Mouse (Mus musculus): ENCODE results near the gene Pou2f3. TPM values are rescaled to one million over a fixed set of nuclear protein-coding genes. Genes with fewer than 3 reads are reported as not detected.
A peak's percentile ranks its signal among the peaks of the same experiment; 100 is the strongest.

The Pou2f3 gene
- polyA plus RNA-seq, 1 experiment from 2014 or later = not detected

DNA sequence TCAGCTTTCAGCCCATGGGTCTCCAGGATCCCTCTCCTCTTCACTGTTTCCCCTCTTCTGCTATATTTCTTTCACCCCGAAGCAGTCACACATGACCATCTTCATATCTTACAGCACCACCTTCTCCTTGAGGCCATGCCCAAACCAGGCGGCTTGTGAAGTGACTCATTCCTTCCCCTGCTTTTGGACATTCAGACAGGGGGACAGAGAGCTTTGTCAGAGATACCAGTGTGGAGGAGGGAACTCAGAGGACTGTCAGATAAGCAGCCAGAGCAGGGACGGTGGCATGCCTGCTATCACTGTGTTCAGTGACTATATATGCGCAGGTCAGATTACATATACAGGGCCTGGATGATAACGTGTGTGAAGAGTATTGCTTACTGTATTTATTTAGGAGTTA is 24.3 kb upstream of the Pou2f3 start:
- DNase-seq (ENCODE audit: low spot score) = no peak
- no peak overlapping the region for H3K4me2 ChIP-seq (ENCODE audit: low read depth)
- peaks cover 13% of the 10 kb centered on the region for H3K4me1 ChIP-seq (ENCODE audit: control insufficient read depth, insufficient read depth, low read length)
- no peak overlapping the region for H3K9ac ChIP-seq (ENCODE audit: low read length)
- no peaks in the 10 kb centered on the region for H3K9me3 ChIP-seq (ENCODE audit: control insufficient read depth, low read length)
- H3K27me3 ChIP-seq (ENCODE audit: control insufficient read depth, insufficient read depth, low read length) = peaks cover 9% of the 10 kb centered on the region
- no peak overlapping the region for H3K27ac ChIP-seq (ENCODE audit: low read depth, low read length)
- ATAC-seq (ENCODE audit: insufficient read depth, low FRiP score, low TSS enrichment) = no peak
- WGBS = 83% methylated on average over 5 of the region's 5 CpGs
- no peaks in the 10 kb centered on the region for H3K36me3 ChIP-seq (ENCODE audit: control insufficient read depth, insufficient read depth, low read length)
- no peak overlapping the region for H3K4me3 ChIP-seq (ENCODE audit: low read depth, low read length)

DNA sequence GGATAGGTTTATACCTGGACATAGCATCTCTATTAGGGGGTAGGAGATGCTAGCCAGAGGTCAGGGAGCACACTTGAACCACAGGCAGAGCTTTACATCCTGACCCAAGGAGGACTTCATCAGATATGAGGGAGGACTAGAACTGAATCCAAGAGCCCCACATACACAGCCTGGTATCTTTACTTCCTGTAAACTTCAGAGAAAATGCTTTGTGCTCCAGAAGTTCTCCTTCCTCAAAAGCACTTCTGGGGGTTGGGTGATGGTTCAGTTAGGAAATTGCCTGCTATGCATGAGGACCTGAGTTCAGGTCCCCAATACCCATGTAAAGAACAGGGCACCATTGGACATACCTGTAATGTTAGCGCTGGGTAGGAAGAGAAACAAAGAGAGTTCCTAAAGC is 23.3 kb upstream of the Pou2f3 start:
- Histone ChIP-seq H3K27ac (ENCODE audit: low read depth, low read length) (no peak overlapping the region), H3K27me3 (ENCODE audit: control insufficient read depth, insufficient read depth, low read length) (peaks cover 6% of the 10 kb centered on the region), H3K4me2 (ENCODE audit: low read depth) (no peak overlapping the region), H3K9me3 (ENCODE audit: control insufficient read depth, low read length) (no peaks in the 10 kb centered on the region), H3K4me3 (ENCODE audit: low read depth, low read length) (no peak overlapping the region), H3K4me1 (ENCODE audit: control insufficient read depth, insufficient read depth, low read length) (peaks cover 13% of the 10 kb centered on the region), H3K9ac (ENCODE audit: low read length) (no peak overlapping the region), H3K36me3 (ENCODE audit: control insufficient read depth, insufficient read depth, low read length) (no peaks in the 10 kb centered on the region)
- WGBS = 100% methylated on average over 1 of the region's 1 CpGs
- DNase-seq (ENCODE audit: low spot score) = no peak
- ATAC-seq (ENCODE audit: insufficient read depth, low FRiP score, low TSS enrichment) = no peak

- DNase-seq (ENCODE audit: low spot score) (no peak), ATAC-seq (ENCODE audit: insufficient read depth, low FRiP score, low TSS enrichment) (no peak)
- Histone ChIP-seq H3K4me3 (ENCODE audit: low read depth, low read length) (no peak overlapping the region), H3K9ac (ENCODE audit: low read length) (no peak overlapping the region), H3K36me3 (ENCODE audit: control insufficient read depth, insufficient read depth, low read length) (no peaks in the 10 kb centered on the region), H3K27ac (ENCODE audit: low read depth, low read length) (no peak overlapping the region), H3K4me1 (ENCODE audit: control insufficient read depth, insufficient read depth, low read length) (peaks cover 13% of the 10 kb centered on the region), H3K4me2 (ENCODE audit: low read depth) (no peak overlapping the region), H3K9me3 (ENCODE audit: control insufficient read depth, low read length) (no peaks in the 10 kb centered on the region), H3K27me3 (ENCODE audit: control insufficient read depth, insufficient read depth, low read length) (peaks cover 4% of the 10 kb centered on the region; the same call in 1 of the 2 replicates)
- 75% methylated on average over 5 of the region's 5 CpGs for WGBS
Measured at GRCm38 (mm10) chr9:43233044-43233443, 22.9 kb upstream of the Pou2f3 start.

DNA sequence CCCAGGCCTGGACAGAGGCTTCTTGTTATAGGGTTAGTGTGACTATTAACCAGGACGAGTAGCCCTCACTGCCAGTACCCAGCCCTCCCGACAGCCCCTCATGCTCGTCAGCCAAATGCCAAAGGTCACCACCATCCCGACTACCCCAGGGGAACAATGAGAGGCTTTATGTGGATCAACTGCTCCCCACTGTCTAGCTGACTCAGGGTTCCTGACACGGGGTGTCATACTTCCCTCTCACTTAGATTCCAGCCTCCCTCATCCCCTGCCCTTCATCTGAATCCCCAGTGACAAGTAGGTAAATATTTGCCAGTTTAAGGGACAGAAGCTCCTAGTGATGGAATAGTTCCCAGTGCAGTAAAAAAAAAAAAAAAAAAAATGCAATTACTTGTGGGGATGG is 22.1 kb upstream of the Pou2f3 start:
- H3K27ac ChIP-seq (ENCODE audit: low read depth, low read length) = no peak overlapping the region
- H3K36me3 ChIP-seq (ENCODE audit: control insufficient read depth, insufficient read depth, low read length) = no peaks in the 10 kb centered on the region
- H3K4me3 ChIP-seq (ENCODE audit: low read depth, low read length) = no peak overlapping the region
- ATAC-seq (ENCODE audit: insufficient read depth, low FRiP score, low TSS enrichment) (no peak), DNase-seq (ENCODE audit: low spot score) (no peak)
- no peak overlapping the region for H3K9ac ChIP-seq (ENCODE audit: low read length)
- H3K27me3 ChIP-seq (ENCODE audit: control insufficient read depth, insufficient read depth, low read length) = no peaks in the 10 kb centered on the region
- H3K9me3 ChIP-seq (ENCODE audit: control insufficient read depth, low read length) = no peaks in the 10 kb centered on the region
- 21% methylated on average over 5 of the region's 5 CpGs for WGBS
- no peak overlapping the region for H3K4me2 ChIP-seq (ENCODE audit: low read depth)
- peaks cover 10% of the 10 kb centered on the region for H3K4me1 ChIP-seq (ENCODE audit: control insufficient read depth, insufficient read depth, low read length)

- no peaks in the 10 kb centered on the region for H3K27me3 ChIP-seq (ENCODE audit: control insufficient read depth, insufficient read depth, low read length)
- H3K9me3 ChIP-seq (ENCODE audit: control insufficient read depth, low read length) = no peaks in the 10 kb centered on the region
- H3K36me3 ChIP-seq (ENCODE audit: control insufficient read depth, insufficient read depth, low read length) = no peaks in the 10 kb centered on the region
- H3K4me2 ChIP-seq (ENCODE audit: low read depth) = no peak overlapping the region
- ATAC-seq (ENCODE audit: insufficient read depth, low FRiP score, low TSS enrichment) (no peak), DNase-seq (ENCODE audit: low spot score) (no peak)
- 0 out of 2 replicates have a peak overlapping the region, but pooled peaks have one; percentile 24 for H3K27ac ChIP-seq (ENCODE audit: low read depth, low read length)
- WGBS = 65% methylated on average over 4 of the region's 4 CpGs
- H3K4me1 ChIP-seq (ENCODE audit: control insufficient read depth, insufficient read depth, low read length) = peaks cover 10% of the 10 kb centered on the region
- H3K4me3 ChIP-seq (ENCODE audit: low read depth, low read length) = no peak overlapping the region
- H3K9ac ChIP-seq (ENCODE audit: low read length) = no peak overlapping the region
Measured at GRCm38 (mm10) chr9:43231805-43232204, 21.6 kb upstream of the Pou2f3 start.

DNA sequence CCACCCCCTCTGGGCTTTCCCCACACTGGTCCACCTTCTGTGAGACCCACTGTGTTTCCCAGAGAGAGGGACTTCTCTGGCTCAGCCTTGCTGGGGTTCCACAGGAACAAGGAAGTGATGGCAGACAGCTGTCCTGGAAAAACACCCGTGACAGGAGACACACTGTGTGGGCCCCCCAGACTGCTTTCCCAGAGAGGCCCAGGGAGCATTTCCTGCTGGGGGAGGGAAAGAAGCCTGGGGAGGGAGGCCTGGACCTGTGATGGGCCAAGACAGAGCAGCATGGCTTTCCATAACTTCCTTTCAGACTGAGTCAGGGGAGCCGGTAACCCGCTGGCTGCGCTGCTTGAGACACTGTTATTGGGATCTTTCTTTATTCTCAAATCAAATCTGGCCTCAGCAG is 20.7 kb upstream of the Pou2f3 start:
- Histone ChIP-seq H3K4me2 (ENCODE audit: low read depth) (no peak overlapping the region), H3K27me3 (ENCODE audit: control insufficient read depth, insufficient read depth, low read length) (no peaks in the 10 kb centered on the region), H3K9ac (ENCODE audit: low read length) (no peak overlapping the region), H3K9me3 (ENCODE audit: control insufficient read depth, low read length) (no peaks in the 10 kb centered on the region), H3K36me3 (ENCODE audit: control insufficient read depth, insufficient read depth, low read length) (no peaks in the 10 kb centered on the region), H3K4me3 (ENCODE audit: low read depth, low read length) (no peak overlapping the region), H3K4me1 (ENCODE audit: control insufficient read depth, insufficient read depth, low read length) (peaks cover 10% of the 10 kb centered on the region), H3K27ac (ENCODE audit: low read depth, low read length) (0 out of 2 replicates have a peak overlapping the region, but pooled peaks have one; percentile 24)
- no peak for DNase-seq (ENCODE audit: low spot score)
- ATAC-seq (ENCODE audit: insufficient read depth, low FRiP score, low TSS enrichment) = no peak
- WGBS = 70% methylated on average over 4 of the region's 4 CpGs

- no peak overlapping the region for H3K4me2 ChIP-seq (ENCODE audit: low read depth)
- ATAC-seq (ENCODE audit: insufficient read depth, low FRiP score, low TSS enrichment) (no peak), DNase-seq (ENCODE audit: low spot score) (no peak)
- H3K36me3 ChIP-seq (ENCODE audit: control insufficient read depth, insufficient read depth, low read length) = no peaks in the 10 kb centered on the region
- H3K27me3 ChIP-seq (ENCODE audit: control insufficient read depth, insufficient read depth, low read length) = no peaks in the 10 kb centered on the region
- H3K27ac ChIP-seq (ENCODE audit: low read depth, low read length) = no peak overlapping the region
- 89% methylated on average over 7 of the region's 7 CpGs for WGBS
- H3K4me1 ChIP-seq (ENCODE audit: control insufficient read depth, insufficient read depth, low read length) = peaks cover 15% of the 10 kb centered on the region
- H3K4me3 ChIP-seq (ENCODE audit: low read depth, low read length) = no peak overlapping the region
- no peak overlapping the region for H3K9ac ChIP-seq (ENCODE audit: low read length)
- H3K9me3 ChIP-seq (ENCODE audit: control insufficient read depth, low read length) = no peaks in the 10 kb centered on the region
Measured at GRCm38 (mm10) chr9:43229962-43230361, 19.8 kb upstream of the Pou2f3 start.

DNA sequence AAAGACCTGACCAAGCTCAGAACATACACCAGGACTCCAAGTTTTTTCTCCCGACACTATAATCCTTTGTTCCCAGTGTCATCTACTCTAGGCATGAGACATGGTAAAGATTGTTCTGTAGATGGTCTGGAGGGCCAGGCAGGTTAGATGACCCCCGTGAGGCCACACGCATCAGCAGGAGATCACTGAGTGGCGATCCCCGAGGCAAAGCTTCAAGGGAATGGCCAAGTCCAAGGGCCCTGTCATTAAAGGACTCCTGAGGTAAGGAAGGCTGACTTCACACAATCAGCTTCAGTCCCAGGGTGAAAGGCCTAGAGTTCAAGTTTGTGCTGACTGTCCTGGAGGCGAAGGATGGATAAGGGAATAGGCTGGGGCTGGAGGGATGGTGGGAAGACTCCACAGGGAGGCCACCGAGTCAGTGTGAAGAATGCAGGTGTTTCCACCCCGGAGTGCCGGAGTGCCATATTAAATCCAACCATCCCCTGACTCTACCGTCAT is 19.3 kb upstream of the Pou2f3 start:
- Histone ChIP-seq H3K27ac (ENCODE audit: low read depth, low read length) (no peak overlapping the region), H3K4me3 (ENCODE audit: low read depth, low read length) (no peak overlapping the region), H3K9me3 (ENCODE audit: control insufficient read depth, low read length) (no peaks in the 10 kb centered on the region), H3K9ac (ENCODE audit: low read length) (no peak overlapping the region), H3K4me2 (ENCODE audit: low read depth) (no peak overlapping the region), H3K4me1 (ENCODE audit: control insufficient read depth, insufficient read depth, low read length) (peaks cover 15% of the 10 kb centered on the region), H3K27me3 (ENCODE audit: control insufficient read depth, insufficient read depth, low read length) (no peaks in the 10 kb centered on the region), H3K36me3 (ENCODE audit: control insufficient read depth, insufficient read depth, low read length) (no peaks in the 10 kb centered on the region)
- WGBS = 89% methylated on average over 10 of the region's 10 CpGs
- ATAC-seq (ENCODE audit: insufficient read depth, low FRiP score, low TSS enrichment) = no peak
- DNase-seq (ENCODE audit: low spot score) = no peak

- ATAC-seq (ENCODE audit: insufficient read depth, low FRiP score, low TSS enrichment) (no peak), DNase-seq (ENCODE audit: low spot score) (no peak)
- Histone ChIP-seq H3K27me3 (ENCODE audit: control insufficient read depth, insufficient read depth, low read length) (no peaks in the 10 kb centered on the region), H3K4me2 (ENCODE audit: low read depth) (no peak overlapping the region), H3K36me3 (ENCODE audit: control insufficient read depth, insufficient read depth, low read length) (no peaks in the 10 kb centered on the region), H3K9me3 (ENCODE audit: control insufficient read depth, low read length) (no peaks in the 10 kb centered on the region), H3K4me3 (ENCODE audit: low read depth, low read length) (no peak overlapping the region), H3K4me1 (ENCODE audit: control insufficient read depth, insufficient read depth, low read length) (peaks cover 15% of the 10 kb centered on the region), H3K27ac (ENCODE audit: low read depth, low read length) (no peak overlapping the region), H3K9ac (ENCODE audit: low read length) (no peak overlapping the region)
- WGBS = 89% methylated on average over 2 of the region's 2 CpGs
Measured at GRCm38 (mm10) chr9:43228745-43229144, 18.6 kb upstream of the Pou2f3 start.
